Comparison of ENCODE assay signal across 8 mouse cellular contexts in genomic region chr6:119848034-119848695, GRCm38 (mm10). TPM values are rescaled to one million over a fixed set of nuclear protein-coding genes. Genes with fewer than 3 reads are reported as not detected.
DNase-seq lines count a peak whose midpoint lies in the region; ATAC-seq and TF ChIP-seq lines count a peak whose summit lies in the region.

TSS of gene Erc1 (minus strand) at chr6:119848167.

- no peaks in the 10 kb centered on the region for H3K9me3 ChIP-seq in heart, embryonic 12.5 days (replicated peaks)
- no peaks in the 10 kb centered on the region for H3K9me3 ChIP-seq in kidney, postnatal 0 days (replicated peaks; ENCODE audit: low read length)
- no peaks in the 10 kb centered on the region for H3K9me3 ChIP-seq in liver, embryonic 11.5 days (ENCODE audit: control insufficient read depth, low read length)
- no peaks in the 10 kb centered on the region for H3K9me3 ChIP-seq in stomach, embryonic 14.5 days (ENCODE audit: control insufficient read depth, low read depth, low read length)

- peak; percentile 92 for ATAC-seq in erythroid progenitor cell, adult 5-6 weeks (replicated peaks; ENCODE audit: low FRiP score, poor library complexity, severe bottlenecking)
- peak; percentile 96 for ATAC-seq in heart, embryonic 12.5 days (ENCODE audit: insufficient number of reproducible peaks, low FRiP score)
- peak; percentile 96 for ATAC-seq in kidney, postnatal 0 days (replicated peaks; ENCODE audit: low FRiP score, low read depth)
- peak; percentile 91 for ATAC-seq in liver, embryonic 11.5 days (replicated peaks; ENCODE audit: low FRiP score)
- peak; percentile 96 for ATAC-seq in stomach, embryonic 14.5 days (ENCODE audit: insufficient number of reproducible peaks, insufficient read depth, low FRiP score, low read depth)

- peaks cover 18% of the 10 kb centered on the region for H3K4me1 ChIP-seq in heart, embryonic 12.5 days (replicated peaks)
- no peaks in the 10 kb centered on the region; the same call in 1 of the 2 replicates for H3K4me1 ChIP-seq in kidney, postnatal 0 days (replicated peaks; ENCODE audit: insufficient read depth, low read length)
- peaks cover 3% of the 10 kb centered on the region for H3K4me1 ChIP-seq in liver, embryonic 11.5 days (replicated peaks; ENCODE audit: control insufficient read depth, insufficient read depth, low read length)
- peaks cover 6% of the 10 kb centered on the region; the same call in 1 of the 2 replicates for H3K4me1 ChIP-seq in stomach, embryonic 14.5 days (ENCODE audit: control insufficient read depth, insufficient read depth, low read length)

- DNase-seq in CD4-positive helper T cell, adult 2 months (ENCODE audit: low read depth, low spot score): peak; percentile 86
- peak; percentile 80 for DNase-seq in brain, embryonic 18.5 days (ENCODE audit: low read depth, low spot score)
- peak; percentile 96 for DNase-seq in kidney, postnatal 0 days (ENCODE audit: low spot score)
- peak; percentile 94 for DNase-seq in liver, embryonic 11.5 days (ENCODE audit: low spot score)
- peak; percentile 87 for DNase-seq in naive thymus-derived CD4-positive, alpha-beta T cell, adult 2 months (ENCODE audit: low read depth)

- peak within 1 kb of the TSS; percentile 92 for H3K9ac ChIP-seq in heart, embryonic 12.5 days
- H3K9ac ChIP-seq in kidney, postnatal 0 days (ENCODE audit: low read depth, low read length): peak within 1 kb of the TSS; percentile 82
- peak within 1 kb of the TSS; percentile 90 for H3K9ac ChIP-seq in liver, embryonic 11.5 days (ENCODE audit: low read depth, low read length)
- H3K9ac ChIP-seq in stomach, embryonic 14.5 days (replicated peaks; ENCODE audit: low read depth, low read length): peak within 1 kb of the TSS; percentile 84

- no peaks in the 10 kb centered on the region for H3K36me3 ChIP-seq in heart, embryonic 12.5 days
- H3K36me3 ChIP-seq in kidney, postnatal 0 days (ENCODE audit: insufficient read depth, low read length): no peaks in the 10 kb centered on the region
- no peaks in the 10 kb centered on the region for H3K36me3 ChIP-seq in liver, embryonic 11.5 days (ENCODE audit: control insufficient read depth, insufficient read depth, low read length)
- no peaks in the 10 kb centered on the region for H3K36me3 ChIP-seq in stomach, embryonic 14.5 days (ENCODE audit: control insufficient read depth, insufficient read depth, low read length)

- under 1% methylated on average over 66 of the region's 73 CpGs for WGBS in heart, embryonic 12.5 days
- WGBS in kidney, postnatal 0 days: under 1% methylated on average over 72 of the region's 73 CpGs
- WGBS in liver, embryonic 11.5 days: under 1% methylated on average over 71 of the region's 73 CpGs
- WGBS in stomach, embryonic 14.5 days: 0% methylated on average over 61 of the region's 73 CpGs

- no peaks in the 10 kb centered on the region for H3K27me3 ChIP-seq in heart, embryonic 12.5 days (replicated peaks)
- H3K27me3 ChIP-seq in kidney, postnatal 0 days (ENCODE audit: insufficient read depth, low read length): no peaks in the 10 kb centered on the region
- H3K27me3 ChIP-seq in liver, embryonic 11.5 days (replicated peaks; ENCODE audit: control insufficient read depth, insufficient read depth, low read length): no peaks in the 10 kb centered on the region
- H3K27me3 ChIP-seq in stomach, embryonic 14.5 days (ENCODE audit: control insufficient read depth, insufficient read depth, low read length): no peaks in the 10 kb centered on the region

- peak within 1 kb of the TSS; percentile 94 for H3K4me3 ChIP-seq in heart, embryonic 12.5 days
- peak within 1 kb of the TSS; percentile 99 for H3K4me3 ChIP-seq in kidney, postnatal 0 days (replicated peaks; ENCODE audit: low read depth, low read length)
- H3K4me3 ChIP-seq in liver, embryonic 11.5 days (ENCODE audit: low read depth, low read length): peak within 1 kb of the TSS; percentile 89
- H3K4me3 ChIP-seq in stomach, embryonic 14.5 days (ENCODE audit: low read depth, low read length): peak within 1 kb of the TSS; percentile 88

- peak within 1 kb of the TSS; percentile 88 for H3K4me2 ChIP-seq in heart, embryonic 12.5 days
- peak within 1 kb of the TSS; percentile 84 for H3K4me2 ChIP-seq in kidney, postnatal 0 days (ENCODE audit: low read length)
- H3K4me2 ChIP-seq in liver, embryonic 11.5 days: peak within 1 kb of the TSS; percentile 93
- H3K4me2 ChIP-seq in stomach, embryonic 14.5 days (replicated peaks; ENCODE audit: low read depth, low read length): peak within 1 kb of the TSS; percentile 67

- no peak; the same call in 1 of the 2 replicates for TF ChIP-seq CTCF in kidney, postnatal 0 days (IDR thresholded peaks at IDR 0.05; ENCODE audit: low read depth)

- peak within 1 kb of the TSS; percentile 97 for H3K27ac ChIP-seq in heart, embryonic 12.5 days (ENCODE audit: poor library complexity, severe bottlenecking)
- peak within 1 kb of the TSS; percentile 95 for H3K27ac ChIP-seq in kidney, postnatal 0 days
- H3K27ac ChIP-seq in liver, embryonic 11.5 days (ENCODE audit: low read depth, low read length): peak within 1 kb of the TSS; percentile 91
- H3K27ac ChIP-seq in stomach, embryonic 14.5 days (ENCODE audit: low read length): peak within 1 kb of the TSS; percentile 77

RNA-seq across cellular contexts. Expression of gene Erc1, which starts in this region (rescaled TPM):
- 16.6 and 21.8 TPM in 2 replicates for total RNA-seq in erythroid progenitor cell, adult 5-6 weeks (2015; ENCODE audit: low replicate concordance)
- 16.9 and 29.1 TPM in 2 replicates for total RNA-seq in erythroid progenitor cell, adult 5-6 weeks (2017; ENCODE audit: low replicate concordance)
- 18.7 and 21.1 TPM in 2 replicates for polyA plus RNA-seq in heart, embryonic 12.5 days (2016; fragmentation: Nextera tagmentation; extraction: Ambion mirVana)
- 10.6 and 12.6 TPM in 2 replicates for polyA plus RNA-seq in kidney, postnatal 0 days (2015; fragmentation: Nextera tagmentation; extraction: Ambion mirVana)
- polyA plus RNA-seq in liver, embryonic 11.5 days (2014; fragmentation: Nextera tagmentation; extraction: Ambion mirVana): 11.8 and 12.3 TPM in 2 replicates
- 27.5 and 28.6 TPM in 2 replicates for polyA plus RNA-seq in stomach, embryonic 14.5 days (2014; fragmentation: Nextera tagmentation; extraction: Ambion mirVana)

Comparison
In these comparisons a context has a peak if more than half of its experiments do, and no peak if none do; other contexts are left out.
1. Peak in every context shown above with its lines: DNase-seq, ATAC-seq, H3K4me3 ChIP-seq and H3K27ac ChIP-seq.